Comparison of ENCODE assay signal across 8 mouse cellular contexts in the genomic region with DNA sequence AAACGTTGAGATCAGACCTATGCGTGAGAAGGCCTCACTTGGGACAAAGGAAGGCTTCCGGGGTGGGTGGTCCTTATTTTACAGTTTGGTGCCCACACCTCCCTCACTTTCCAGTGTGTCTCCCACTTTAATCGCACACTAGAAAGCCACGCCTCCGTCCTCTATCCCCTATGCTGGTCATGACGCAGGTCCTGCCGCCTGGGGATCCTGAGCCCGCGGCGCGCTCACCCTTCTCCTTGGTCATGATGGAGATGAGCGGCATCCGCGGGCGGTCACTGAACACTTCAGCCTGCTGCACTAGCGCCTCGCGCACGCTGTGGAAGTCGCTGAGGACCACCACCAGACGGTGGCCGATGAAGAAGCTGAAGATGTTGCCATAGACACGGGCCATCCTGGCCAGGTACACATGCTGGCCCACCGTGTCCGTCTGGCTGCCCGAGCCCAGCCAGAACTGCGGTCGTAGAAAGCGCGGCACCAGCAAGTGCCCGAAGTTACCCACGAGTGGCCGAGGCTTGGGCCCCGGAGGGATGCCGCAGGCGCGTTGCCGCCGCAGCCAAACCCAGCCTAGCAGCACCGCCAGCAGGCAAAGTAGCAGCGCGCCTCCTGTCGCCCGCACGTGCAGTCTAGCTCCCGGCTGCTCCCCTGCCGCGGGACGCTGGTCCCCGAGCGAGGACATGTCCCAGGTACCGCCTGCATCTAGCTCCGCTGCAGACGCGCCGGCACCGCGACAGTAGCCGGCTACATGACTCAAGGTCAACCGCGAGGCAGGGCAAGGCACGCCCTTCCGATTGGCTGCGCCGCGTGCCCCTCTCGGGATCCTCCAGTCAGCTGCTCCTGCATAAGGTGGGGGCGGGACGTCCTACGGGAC. TPM values are rescaled to one million over a fixed set of nuclear protein-coding genes. Genes with fewer than 3 reads are reported as not detected.
A peak's percentile ranks its signal among the peaks of the same experiment; 100 is the strongest.
DNase-seq lines count a peak whose midpoint lies in the region; ATAC-seq lines count a peak whose summit lies in the region.

Cyp2u1 (minus strand) TSS at position 776 of the 868 bp plus-strand sequence.

- peak; percentile 98 for ATAC-seq in megakaryocyte, adult 5-6 weeks (ENCODE audit: poor library complexity, severe bottlenecking)

- DNase-seq in ZHBTc4 (ENCODE audit: low read depth, low spot score), result peak; percentile 96
- DNase-seq in cerebellum, postnatal 4 days (ENCODE audit: low spot score in 2 of 2), result peak; percentile 68 to 86
- peak; percentile 85 to 87 for DNase-seq in gastrocnemius, adult 8-10 months (ENCODE audit: low spot score in 2 of 2)
- peak; percentile 61 for DNase-seq in hindlimb bud, embryonic 11.5 days (ENCODE audit: extremely low spot score, low read depth, low spot score)
- DNase-seq in left cerebral cortex, adult 8-10 months (ENCODE audit: low spot score in 2 of 2), result peak; percentile 84 to 93
- DNase-seq in right cerebral cortex, adult 18-20 months, result peak; percentile 96
- peak; percentile 73 for DNase-seq in urinary bladder, adult 2 months (ENCODE audit: low spot score)

RNA-seq across cellular contexts. Expression of gene Cyp2u1, which starts in this region (rescaled TPM):
- total RNA-seq in gastrocnemius, adult 8-10 months (2022), result 10 to 100 TPM; 13.5 to 19.2 (median 16.0) TPM
- 10 to 100 TPM; 17.0 to 20.6 (median 19.0) TPM for total RNA-seq in left cerebral cortex, adult 8-10 months (2022)
- total RNA-seq in megakaryocyte, adult 5-6 weeks (2015), result 0.18 TPM in 1 of 2 replicates, not detected in the other
- 0.15 and 0.20 TPM in 2 replicates for total RNA-seq in megakaryocyte, adult 5-6 weeks (2017)
- 2.5 and 2.8 TPM in 2 replicates for polyA plus RNA-seq in urinary bladder, adult 2 months (2012; rRNA removed)

Comparison
In these comparisons a context has a peak if more than half of its experiments do, and no peak if none do; other contexts are left out.
1. Peak in every context shown above with its lines: DNase-seq and ATAC-seq.
2. RNA of gene Cyp2u1 (total RNA-seq): 17.0 to 20.6 TPM in left cerebral cortex, adult 8-10 months and 13.5 to 19.2 TPM in gastrocnemius, adult 8-10 months; 0.15 to 0.20 TPM in megakaryocyte, adult 5-6 weeks; every median in the first group is over 10 times any median in the second.
3. Peak in ATAC-seq in megakaryocyte, adult 5-6 weeks; RNA of the gene not detected or under 1 TPM.